Mouse (Mus musculus): ENCODE results near the gene Hspa4. TPM values are rescaled to one million over a fixed set of nuclear protein-coding genes. Genes with fewer than 3 reads are reported as not detected.

Gene Hspa4
- polyA plus RNA-seq, 1 experiment from 2014 or later = 148 TPM

DNA sequence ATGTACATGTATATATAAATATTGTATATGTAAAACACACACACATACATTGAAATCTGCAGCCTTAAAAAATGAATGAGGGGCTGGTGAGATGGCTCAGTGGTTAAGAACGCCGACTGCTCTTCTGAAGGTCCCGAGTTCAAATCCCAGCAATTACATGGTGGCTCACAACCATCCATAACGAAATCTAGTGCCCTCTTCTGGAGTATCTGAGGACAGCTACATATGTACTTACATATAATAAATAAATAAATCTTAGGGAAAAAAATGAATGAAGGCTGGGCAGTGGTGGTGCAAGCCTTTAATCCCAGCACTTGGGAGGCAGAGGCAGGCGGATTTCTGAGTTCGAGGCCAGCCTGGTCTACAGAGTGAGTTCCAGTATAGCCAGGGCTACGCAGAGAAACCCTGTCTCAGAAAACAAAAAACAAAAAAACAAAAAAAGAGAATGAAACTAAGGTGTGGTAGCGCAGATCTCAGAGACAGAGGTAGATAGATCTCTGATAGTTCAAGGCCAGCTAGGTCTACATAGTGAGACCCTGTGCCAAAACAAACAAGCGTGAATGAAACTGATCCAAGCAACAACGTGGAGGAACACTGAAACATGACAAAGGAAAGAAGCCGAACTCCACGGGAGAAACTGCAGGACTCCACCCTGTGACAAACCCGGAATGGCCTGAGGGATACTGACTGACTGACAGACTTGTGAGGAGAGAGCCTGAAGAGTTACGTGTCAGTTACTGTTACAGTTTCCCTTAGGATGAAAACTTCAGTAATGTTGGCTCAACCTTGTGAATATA lies 4.0 kb upstream of the Hspa4 start:
- 83% methylated on average over 14 of the region's 14 CpGs for WGBS
- DNase-seq (ENCODE audit: low spot score) = no peak

DNA sequence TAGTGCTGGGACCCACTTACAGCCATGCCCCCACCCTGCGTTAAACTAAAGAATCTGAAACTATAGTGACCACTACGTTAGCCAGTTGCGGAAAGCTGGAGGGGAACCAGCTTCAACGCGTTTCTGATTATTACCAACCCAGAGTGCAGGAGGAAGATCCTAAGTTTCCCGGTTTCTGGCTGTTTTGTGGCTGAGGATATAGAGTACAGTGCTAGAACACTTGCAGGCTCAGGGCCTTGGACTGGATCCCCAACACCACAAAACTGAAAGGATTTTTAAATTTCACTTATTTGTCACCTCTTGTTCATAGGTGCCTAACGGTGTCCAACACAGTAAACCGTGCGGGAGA lies 884 bp upstream of the Hspa4 start:
- Histone ChIP-seq H3K4me3 (ENCODE audit: low read depth, low read length) (peak overlapping the region; percentile 95), H3K27me3 (ENCODE audit: control insufficient read depth, insufficient read depth, low read length) (no peaks in the 10 kb centered on the region), H3K9ac (replicated peaks; ENCODE audit: low read length) (peak overlapping the region; percentile 68), H3K9me3 (replicated peaks; ENCODE audit: control insufficient read depth, low read length) (no peaks in the 10 kb centered on the region), H3K36me3 (replicated peaks; ENCODE audit: control insufficient read depth, insufficient read depth, low read depth, low read length) (no peaks in the 10 kb centered on the region), H3K4me1 (ENCODE audit: control insufficient read depth, insufficient read depth, low read length) (no peaks in the 10 kb centered on the region), H3K27ac (replicated peaks; ENCODE audit: low read depth, low read length) (peak overlapping the region; percentile 92), H3K4me2 (ENCODE audit: low read depth, low read length) (peak overlapping the region; percentile 54)
- ATAC-seq (replicated peaks; ENCODE audit: insufficient number of reproducible peaks, low FRiP score, low TSS enrichment, low read depth) = no peak
- DNase-seq (ENCODE audit: low spot score) = no peak
- WGBS = 59% methylated on average over 9 of the region's 9 CpGs

More for the DNA sequence above, 4.0 kb upstream of the Hspa4 start:
- Histone ChIP-seq H3K27ac (replicated peaks; ENCODE audit: low read depth, low read length) (no peak overlapping the region), H3K27me3 (ENCODE audit: control insufficient read depth, insufficient read depth, low read length) (no peaks in the 10 kb centered on the region), H3K9ac (replicated peaks; ENCODE audit: low read length) (no peak overlapping the region), H3K4me3 (ENCODE audit: low read depth, low read length) (no peak overlapping the region), H3K36me3 (replicated peaks; ENCODE audit: control insufficient read depth, insufficient read depth, low read depth, low read length) (no peaks in the 10 kb centered on the region), H3K4me2 (ENCODE audit: low read depth, low read length) (no peak overlapping the region), H3K4me1 (ENCODE audit: control insufficient read depth, insufficient read depth, low read length) (no peaks in the 10 kb centered on the region), H3K9me3 (replicated peaks; ENCODE audit: control insufficient read depth, low read length) (no peaks in the 10 kb centered on the region)
- no peak for ATAC-seq (replicated peaks; ENCODE audit: insufficient number of reproducible peaks, low FRiP score, low TSS enrichment, low read depth)

GRCm38 (mm10) chr11:53299551-53300329 lies 517 bp downstream of the Hspa4 start:
- Histone ChIP-seq H3K27me3 (ENCODE audit: control insufficient read depth, insufficient read depth, low read length) (no peaks in the 10 kb centered on the region), H3K4me2 (ENCODE audit: low read depth, low read length) (peak overlapping the region; percentile 36), H3K9me3 (replicated peaks; ENCODE audit: control insufficient read depth, low read length) (no peaks in the 10 kb centered on the region), H3K27ac (replicated peaks; ENCODE audit: low read depth, low read length) (peak overlapping the region; percentile 92), H3K4me3 (ENCODE audit: low read depth, low read length) (peak overlapping the region; percentile 95), H3K9ac (replicated peaks; ENCODE audit: low read length) (peak overlapping the region; percentile 95), H3K36me3 (replicated peaks; ENCODE audit: control insufficient read depth, insufficient read depth, low read depth, low read length) (no peaks in the 10 kb centered on the region), H3K4me1 (ENCODE audit: control insufficient read depth, insufficient read depth, low read length) (no peaks in the 10 kb centered on the region)
- DNase-seq (ENCODE audit: low spot score) = peak; percentile 65
- ATAC-seq (replicated peaks; ENCODE audit: insufficient number of reproducible peaks, low FRiP score, low TSS enrichment, low read depth) = peak; percentile 76; the same call in 1 of the 2 replicates
- under 1% methylated on average over 70 of the region's 80 CpGs for WGBS

DNA sequence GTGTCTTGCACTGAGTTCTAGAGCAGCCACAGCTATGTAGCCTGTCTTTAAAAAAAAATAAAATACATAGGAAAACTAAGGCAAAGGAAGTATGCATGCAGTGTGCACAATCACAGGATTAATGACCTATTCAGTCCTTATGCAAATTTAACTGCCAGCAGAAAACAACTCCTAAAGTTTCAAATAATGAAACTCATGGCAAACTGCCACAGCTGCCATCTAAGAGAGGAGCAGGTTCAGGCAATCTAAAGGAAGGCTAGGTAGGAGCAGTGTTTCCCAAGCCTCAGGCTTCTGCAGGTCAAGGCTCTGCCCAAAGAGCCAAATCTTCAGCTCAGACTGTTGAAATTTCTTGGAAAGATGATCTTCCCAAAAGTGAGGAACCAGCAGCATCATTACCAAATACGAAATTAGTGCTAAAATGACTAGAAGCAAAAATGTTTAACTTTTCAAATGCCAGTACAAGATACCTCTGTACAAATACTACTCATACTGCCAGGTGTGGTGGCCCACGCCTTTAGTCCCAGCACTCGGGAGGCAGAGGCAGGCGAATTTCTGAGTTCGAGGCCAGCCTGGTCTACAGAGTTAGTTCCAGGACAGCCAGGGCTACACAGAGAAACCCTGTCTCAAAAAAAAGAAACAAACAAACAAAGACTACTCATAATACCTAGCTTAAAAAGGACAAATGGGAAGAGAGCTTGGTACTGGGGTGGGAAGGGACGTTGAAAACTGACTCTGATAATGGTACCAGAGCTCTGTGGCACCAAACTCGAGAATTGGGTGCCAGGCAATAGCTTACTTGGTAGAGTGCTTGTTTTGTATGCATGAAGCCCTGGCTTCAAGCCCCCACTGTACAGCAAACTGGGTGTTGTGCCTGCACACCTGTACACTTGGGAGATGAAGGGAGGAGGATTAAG lies 2.1 kb downstream of the Hspa4 start:
- Histone ChIP-seq H3K9ac (replicated peaks; ENCODE audit: low read length) (no peak overlapping the region), H3K4me3 (ENCODE audit: low read depth, low read length) (peak overlapping the region; percentile 95; the same call in 1 of the 2 replicates), H3K9me3 (replicated peaks; ENCODE audit: control insufficient read depth, low read length) (no peaks in the 10 kb centered on the region), H3K36me3 (replicated peaks; ENCODE audit: control insufficient read depth, insufficient read depth, low read depth, low read length) (no peaks in the 10 kb centered on the region; the same call in 1 of the 2 replicates), H3K4me2 (ENCODE audit: low read depth, low read length) (0 out of 2 replicates have a peak overlapping the region, but pooled peaks have one; percentile 36), H3K27me3 (ENCODE audit: control insufficient read depth, insufficient read depth, low read length) (no peaks in the 10 kb centered on the region), H3K4me1 (ENCODE audit: control insufficient read depth, insufficient read depth, low read length) (no peaks in the 10 kb centered on the region), H3K27ac (replicated peaks; ENCODE audit: low read depth, low read length) (no peak overlapping the region)
- WGBS = 86% methylated on average over 7 of the region's 7 CpGs
- DNase-seq (ENCODE audit: low spot score) (no peak), ATAC-seq (replicated peaks; ENCODE audit: insufficient number of reproducible peaks, low FRiP score, low TSS enrichment, low read depth) (no peak)

DNA sequence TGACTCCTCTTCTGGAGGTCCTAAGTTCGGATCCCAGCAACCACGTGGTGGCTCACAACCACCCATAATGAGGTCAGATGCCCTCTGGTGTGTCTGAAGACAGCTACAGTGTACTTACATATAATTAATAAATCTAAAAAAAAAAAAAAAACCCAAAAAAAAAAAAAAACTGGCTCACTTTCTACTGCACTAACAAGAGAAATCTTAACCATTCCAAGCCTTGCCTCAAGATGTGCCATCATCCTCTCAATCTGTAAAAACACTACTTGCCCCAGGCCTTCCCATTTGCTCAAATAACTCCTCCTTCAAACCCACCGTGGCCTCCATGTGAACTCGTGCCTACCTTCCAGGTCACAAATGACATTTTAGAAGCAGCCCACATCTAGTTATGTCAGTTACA lies 3.4 kb downstream of the Hspa4 start:
- H3K27me3 ChIP-seq (ENCODE audit: control insufficient read depth, insufficient read depth, low read length) = no peaks in the 10 kb centered on the region
- H3K4me3 ChIP-seq (ENCODE audit: low read depth, low read length) = no peak overlapping the region
- H3K9ac ChIP-seq (replicated peaks; ENCODE audit: low read length) = no peak overlapping the region
- DNase-seq (ENCODE audit: low spot score) (no peak), ATAC-seq (replicated peaks; ENCODE audit: insufficient number of reproducible peaks, low FRiP score, low TSS enrichment, low read depth) (no peak)
- no peak overlapping the region for H3K4me2 ChIP-seq (ENCODE audit: low read depth, low read length)
- WGBS = 82% methylated on average over 4 of the region's 4 CpGs
- no peaks in the 10 kb centered on the region for H3K9me3 ChIP-seq (replicated peaks; ENCODE audit: control insufficient read depth, low read length)
- H3K4me1 ChIP-seq (ENCODE audit: control insufficient read depth, insufficient read depth, low read length) = no peaks in the 10 kb centered on the region
- no peak overlapping the region for H3K27ac ChIP-seq (replicated peaks; ENCODE audit: low read depth, low read length)
- peaks cover 3% of the 10 kb centered on the region; the same call in 1 of the 2 replicates for H3K36me3 ChIP-seq (replicated peaks; ENCODE audit: control insufficient read depth, insufficient read depth, low read depth, low read length)

DNA sequence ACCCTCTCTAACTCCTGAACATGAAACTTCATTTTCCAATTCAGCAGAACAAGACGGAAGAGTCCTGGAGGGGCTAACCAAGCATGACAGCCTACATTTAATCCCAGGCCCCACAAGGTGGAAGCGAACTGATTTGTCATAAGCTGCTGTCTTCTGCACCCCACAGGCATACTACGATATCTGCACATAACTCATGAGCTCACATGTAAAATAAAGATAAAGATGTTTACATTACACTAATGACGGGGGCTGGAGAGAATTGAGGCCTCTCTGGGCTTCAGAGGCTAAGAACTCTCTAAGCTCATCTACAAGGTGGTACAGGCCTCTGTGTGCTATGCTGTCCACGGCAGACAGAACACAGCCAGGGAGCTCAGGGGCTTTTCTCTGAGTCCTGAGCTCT lies 5.8 kb downstream of the Hspa4 start:
- DNase-seq (ENCODE audit: low spot score) (no peak), ATAC-seq (replicated peaks; ENCODE audit: insufficient number of reproducible peaks, low FRiP score, low TSS enrichment, low read depth) (no peak)
- no peaks in the 10 kb centered on the region for H3K9me3 ChIP-seq (replicated peaks; ENCODE audit: control insufficient read depth, low read length)
- peaks cover 10% of the 10 kb centered on the region for H3K36me3 ChIP-seq (replicated peaks; ENCODE audit: control insufficient read depth, insufficient read depth, low read depth, low read length)
- 92% methylated on average over 5 of the region's 5 CpGs for WGBS
- H3K9ac ChIP-seq (replicated peaks; ENCODE audit: low read length) = no peak overlapping the region
- no peaks in the 10 kb centered on the region for H3K4me1 ChIP-seq (ENCODE audit: control insufficient read depth, insufficient read depth, low read length)
- no peak overlapping the region for H3K4me2 ChIP-seq (ENCODE audit: low read depth, low read length)
- no peaks in the 10 kb centered on the region for H3K27me3 ChIP-seq (ENCODE audit: control insufficient read depth, insufficient read depth, low read length)
- no peak overlapping the region for H3K27ac ChIP-seq (replicated peaks; ENCODE audit: low read depth, low read length)
- no peak overlapping the region for H3K4me3 ChIP-seq (ENCODE audit: low read depth, low read length)

GRCm38 (mm10) chr11:53290871-53291270 lies 9.4 kb downstream of the Hspa4 start:
- no peak overlapping the region for H3K4me2 ChIP-seq (ENCODE audit: low read depth, low read length)

More at GRCm38 (mm10) chr11:53290871-53291270, 9.4 kb downstream of the Hspa4 start:
- no peak overlapping the region for H3K27ac ChIP-seq (replicated peaks; ENCODE audit: low read depth, low read length)
- 96% methylated on average over 11 of the region's 11 CpGs for WGBS
- H3K9me3 ChIP-seq (replicated peaks; ENCODE audit: control insufficient read depth, low read length) = no peaks in the 10 kb centered on the region
- H3K27me3 ChIP-seq (ENCODE audit: control insufficient read depth, insufficient read depth, low read length) = no peaks in the 10 kb centered on the region
- no peak overlapping the region for H3K4me3 ChIP-seq (ENCODE audit: low read depth, low read length)
- no peak overlapping the region for H3K9ac ChIP-seq (replicated peaks; ENCODE audit: low read length)
- no peak for DNase-seq (ENCODE audit: low spot score)
- no peaks in the 10 kb centered on the region for H3K4me1 ChIP-seq (ENCODE audit: control insufficient read depth, insufficient read depth, low read length)
- ATAC-seq (replicated peaks; ENCODE audit: insufficient number of reproducible peaks, low FRiP score, low TSS enrichment, low read depth) = no peak
- peaks cover 18% of the 10 kb centered on the region for H3K36me3 ChIP-seq (replicated peaks; ENCODE audit: control insufficient read depth, insufficient read depth, low read depth, low read length)

Data from embryonic facial prominence, embryonic 11.5 days (tissue).